Mouse (Mus musculus) small intestine, adult 2 months (tissue): ENCODE results near the gene Ippk. TPM values are rescaled to one million over a fixed set of nuclear protein-coding genes. Genes with fewer than 3 reads are reported as not detected.

Experiments used
- H3K27ac ChIP-seq: fragments of 200-500 bp; 2 replicates; pipeline ENCODE4 v1.5.1; 2012; ENCODE audit warnings: low read depth, low read length, control low read depth, inconsistent platforms; ENCODE audit not compliant: insufficient read depth
- H3K27me3 ChIP-seq: fragments of 200-500 bp; 2 replicates; pipeline ENCODE4 v1.6.1; 2012; ENCODE audit warnings: mild to moderate bottlenecking, moderate library complexity, low read length, inconsistent platforms; ENCODE audit not compliant: control insufficient read depth, insufficient read depth
- H3K36me3 ChIP-seq: fragments of 200-500 bp; 2 replicates; pipeline ENCODE4 v1.6.1; 2012; ENCODE audit warnings: mild to moderate bottlenecking, low read length, control low read depth, inconsistent platforms; ENCODE audit not compliant: control insufficient read depth, insufficient read depth
- H3K4me1 ChIP-seq: fragments of 200-500 bp; 2 replicates; pipeline ENCODE4 v1.6.1; 2012; ENCODE audit warnings: low read length, inconsistent platforms, mixed read lengths; ENCODE audit not compliant: control insufficient read depth, insufficient read depth, insufficient read length
- H3K4me3 ChIP-seq: fragments of 200-500 bp; 2 replicates; pipeline ENCODE4 v1.5.1; 2012; ENCODE audit warnings: low read depth, mild to moderate bottlenecking, control low read depth, inconsistent platforms, low read length, moderate library complexity
- CTCF ChIP-seq: fragments of 200-500 bp; IDR thresholded peaks from 2 replicates; pipeline ENCODE4 v1.5.1; 2012; ENCODE audit warnings: low read depth, mild to moderate bottlenecking, control low read depth, inconsistent platforms, low read length, moderate library complexity, mixed read lengths; ENCODE audit not compliant: insufficient replicate concordance, insufficient read length; ENCODE audit errors: extremely low read depth
- POLR2A ChIP-seq: fragments of 200-500 bp; IDR thresholded peaks from 2 replicates; pipeline ENCODE4 v1.6.1; 2012; ENCODE audit warnings: low read depth, mild to moderate bottlenecking, control low read depth, inconsistent platforms, low read length, moderate library complexity
- WGBS: fragments of 180-500 bp; shearing (Covaris S2); methylation state at CpG from one replicate; pipeline ENCODE4 v1.1.7; 2018; 5-methylcytosine and 5-hydroxymethylcytosine counted together
- polyA plus RNA-seq: library from polyadenylated mRNA; depleted of rRNA; stranded (reverse); fragments of >200 nt; gene quantifications from 2 replicates; pipeline ENCODE4 v1.2.3, GENCODE M21; 2012

The Ippk gene
- polyA plus RNA-seq, 1 experiment = 2.6 TPM

GRCm38 (mm10) chr13:49381230-49381629, 39.8 kb upstream of the Ippk start:
- Histone ChIP-seq H3K4me3 (no peak overlapping the region), H3K27ac (no peak overlapping the region), H3K27me3 (no peaks in the 10 kb centered on the region), H3K4me1 (no peaks in the 10 kb centered on the region), H3K36me3 (peaks cover 64% of the 10 kb centered on the region)
- 40% methylated on average over 3 of the region's 3 CpGs for WGBS
- TF ChIP-seq POLR2A = no peak
- peak; percentile 88; the same call in 1 of the 2 replicates for TF ChIP-seq CTCF

GRCm38 (mm10) chr13:49382997-49383396, 38.1 kb upstream of the Ippk start:
- Histone ChIP-seq H3K4me3 (no peak overlapping the region), H3K4me1 (no peaks in the 10 kb centered on the region), H3K27ac (no peak overlapping the region), H3K27me3 (no peaks in the 10 kb centered on the region), H3K36me3 (peaks cover 65% of the 10 kb centered on the region)
- no peak for TF ChIP-seq CTCF
- WGBS = 94% methylated on average over 23 of the region's 23 CpGs

- 82% methylated on average over 16 of the region's 16 CpGs for WGBS
- no peaks in the 10 kb centered on the region for H3K4me1 ChIP-seq
- H3K4me3 ChIP-seq = no peak overlapping the region
- peaks cover 49% of the 10 kb centered on the region for H3K36me3 ChIP-seq
- H3K27ac ChIP-seq = no peak overlapping the region
- no peak for TF ChIP-seq POLR2A
- TF ChIP-seq CTCF = no peak
- H3K27me3 ChIP-seq = no peaks in the 10 kb centered on the region
Measured at GRCm38 (mm10) chr13:49384751-49385463, 36.1 kb upstream of the Ippk start.

GRCm38 (mm10) chr13:49391374-49391773, 29.7 kb upstream of the Ippk start:
- TF ChIP-seq CTCF (no peak), POLR2A (no peak)
- peaks cover 12% of the 10 kb centered on the region; the same call in 1 of the 2 replicates for H3K4me1 ChIP-seq
- 93% methylated on average over 2 of the region's 2 CpGs for WGBS

GRCm38 (mm10) chr13:49393579-49393978, 27.5 kb upstream of the Ippk start:
- TF ChIP-seq CTCF (no peak), POLR2A (no peak)
- Histone ChIP-seq H3K36me3 (no peaks in the 10 kb centered on the region), H3K27me3 (no peaks in the 10 kb centered on the region), H3K4me3 (no peak overlapping the region), H3K27ac (peak overlapping the region; percentile 53; the same call in 1 of the 2 replicates), H3K4me1 (peaks cover 12% of the 10 kb centered on the region; the same call in 1 of the 2 replicates)
- 27% methylated on average over 1 of the region's 1 CpGs for whole genome bisulfite sequencing

More at GRCm38 (mm10) chr13:49391374-49391773, 29.7 kb upstream of the Ippk start:
- Histone ChIP-seq H3K4me3 (no peak overlapping the region), H3K36me3 (peaks cover 7% of the 10 kb centered on the region), H3K27ac (no peak overlapping the region), H3K27me3 (no peaks in the 10 kb centered on the region)

GRCm38 (mm10) chr13:49394886-49395447, 26.1 kb upstream of the Ippk start:
- H3K27ac ChIP-seq = no peak overlapping the region
- H3K36me3 ChIP-seq = no peaks in the 10 kb centered on the region
- no peak for TF ChIP-seq CTCF
- TF ChIP-seq POLR2A = no peak
- peaks cover 12% of the 10 kb centered on the region; the same call in 1 of the 2 replicates for H3K4me1 ChIP-seq
- no peaks in the 10 kb centered on the region for H3K27me3 ChIP-seq
- no peak overlapping the region for H3K4me3 ChIP-seq
- WGBS = 94% methylated on average over 3 of the region's 3 CpGs

GRCm38 (mm10) chr13:49396798-49397197, 24.3 kb upstream of the Ippk start:
- no peak for TF ChIP-seq POLR2A
- TF ChIP-seq CTCF = no peak
- 70% methylated on average over 1 of the region's 1 CpGs for WGBS
- Histone ChIP-seq H3K27ac (no peak overlapping the region), H3K27me3 (no peaks in the 10 kb centered on the region), H3K36me3 (no peaks in the 10 kb centered on the region), H3K4me1 (peaks cover 12% of the 10 kb centered on the region; the same call in 1 of the 2 replicates), H3K4me3 (no peak overlapping the region)

- Histone ChIP-seq H3K4me3 (no peak overlapping the region), H3K36me3 (no peaks in the 10 kb centered on the region), H3K27ac (no peak overlapping the region), H3K4me1 (peaks cover 9% of the 10 kb centered on the region; the same call in 1 of the 2 replicates), H3K27me3 (no peaks in the 10 kb centered on the region)
- TF ChIP-seq CTCF = no peak
- TF ChIP-seq POLR2A = no peak
- 88% methylated on average over 8 of the region's 8 CpGs for WGBS
Measured at GRCm38 (mm10) chr13:49398191-49398590, 22.9 kb upstream of the Ippk start.
